Mouse (Mus musculus) heart, embryonic 12.5 days (tissue): ENCODE measurements around the gene Nsdhl. TPM values are rescaled to one million over a fixed set of nuclear protein-coding genes. Genes with fewer than 3 reads are reported as not detected.
A peak's percentile ranks its signal among the peaks of the same experiment; 100 is the strongest.

ENCODE experiments used
- ATAC-seq: fragments of 200-750 bp; cut with Nextera tagmentation; 2 replicates; pipeline ENCODE4 v1.8.0; 2017; ENCODE audit warnings: moderate TSS enrichment, moderate library complexity; ENCODE audit not compliant: insufficient number of reproducible peaks, low FRiP score
- H3K27ac ChIP-seq: fragments of 300-500 bp; sonication (generic); 2 replicates; pipeline ENCODE4 v1.5.1; 2016; ENCODE audit warnings: mild to moderate bottlenecking, moderate library complexity; ENCODE audit not compliant: poor library complexity, severe bottlenecking
- H3K27me3 ChIP-seq: fragments of 300-500 bp; sonication (generic); replicated peaks from 2 replicates; pipeline ENCODE4 v1.6.1; 2016; ENCODE audit warnings: mild to moderate bottlenecking, moderate library complexity
- H3K36me3 ChIP-seq: fragments of 300-500 bp; sonication (generic); 2 replicates; pipeline ENCODE4 v1.6.1; 2016; ENCODE audit warnings: mild to moderate bottlenecking, moderate library complexity
- H3K4me1 ChIP-seq: fragments of 300-500 bp; sonication (generic); replicated peaks from 2 replicates; pipeline ENCODE4 v1.6.1; 2016; ENCODE audit warnings: mild to moderate bottlenecking
- H3K4me2 ChIP-seq: fragments of 300-500 bp; sonication (generic); 2 replicates; pipeline ENCODE4 v1.6.1; 2016; ENCODE audit warnings: mild to moderate bottlenecking, moderate library complexity
- H3K4me3 ChIP-seq: fragments of 300-500 bp; sonication (generic); 2 replicates; pipeline ENCODE4 v1.5.1; 2016; ENCODE audit warnings: mild to moderate bottlenecking
- H3K9ac ChIP-seq: fragments of 300-500 bp; sonication (generic); 2 replicates; pipeline ENCODE4 v1.6.1; 2016; ENCODE audit warnings: mild to moderate bottlenecking, moderate library complexity
- H3K9me3 ChIP-seq: fragments of 300-500 bp; sonication (generic); replicated peaks from 2 replicates; pipeline ENCODE4 v1.6.1; 2016; ENCODE audit warnings: mild to moderate bottlenecking, moderate library complexity
- WGBS: fragments of 180-500 bp; shearing (Covaris S2); methylation state at CpG from one replicate; pipeline ENCODE4 v1.1.7; 2016; 5-methylcytosine and 5-hydroxymethylcytosine counted together
- polyA plus RNA-seq: library from polyadenylated mRNA; unstranded; fragments of >200 nt; fragmentation: Nextera tagmentation; extraction: Ambion mirVana; gene quantifications from 2 replicates; pipeline ENCODE4 v1.2.1, GENCODE M21; 2016

Gene Nsdhl
- polyA plus RNA-seq, 1 experiment from 2014 or later: 15.9 TPM

DNA sequence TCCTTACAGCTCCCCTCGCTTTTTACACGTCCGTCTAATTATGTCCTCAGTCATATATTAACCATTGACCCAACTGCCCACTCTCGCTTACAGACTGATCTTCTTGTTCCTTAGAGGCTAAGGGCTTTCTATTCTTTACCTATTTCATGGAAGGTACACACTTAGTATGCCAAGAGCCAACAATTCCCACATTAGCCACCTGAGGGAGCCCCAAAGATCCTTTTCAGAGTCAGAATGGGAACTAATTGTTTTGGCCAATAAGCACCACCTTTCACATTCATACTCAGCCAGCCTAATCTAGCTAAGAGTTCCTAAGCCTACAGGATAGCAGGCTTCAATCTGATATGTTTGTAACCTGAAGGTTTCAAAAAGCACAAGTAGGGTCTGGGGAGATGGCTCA, 42.1 kb downstream of the Nsdhl start:
- no peak overlapping the region for H3K4me2 ChIP-seq
- H3K27ac ChIP-seq: no peak overlapping the region
- no peaks in the 10 kb centered on the region for H3K9me3 ChIP-seq
- H3K4me1 ChIP-seq: no peaks in the 10 kb centered on the region
- H3K9ac ChIP-seq: no peak overlapping the region
- no peak for ATAC-seq
- H3K4me3 ChIP-seq: no peak overlapping the region
- peaks cover 10% of the 10 kb centered on the region; the same call in 1 of the 2 replicates for H3K36me3 ChIP-seq
- WGBS: 82% methylated on average over 4 of the region's 4 CpGs
- no peaks in the 10 kb centered on the region for H3K27me3 ChIP-seq

DNA sequence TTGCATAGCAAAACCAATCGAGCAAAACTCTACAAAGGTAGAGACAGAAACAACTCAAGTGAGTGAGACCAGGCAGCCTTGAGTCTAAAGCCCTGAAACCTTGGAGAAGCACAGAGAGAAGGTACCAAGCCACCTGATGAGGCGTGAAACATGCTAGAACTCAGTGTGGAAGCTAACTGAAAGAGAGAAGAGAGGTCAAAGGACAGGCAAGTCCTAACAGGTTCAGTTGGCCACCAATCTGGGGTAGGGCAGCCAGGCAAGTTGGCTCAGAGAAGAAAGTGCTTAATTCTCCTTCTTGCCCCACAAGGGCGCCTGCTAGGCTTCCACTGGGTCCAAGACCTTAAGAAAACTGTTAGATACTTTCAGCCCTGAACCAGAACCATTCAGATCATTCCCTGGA, 43.2 kb downstream of the Nsdhl start:
- Histone ChIP-seq H3K27ac (no peak overlapping the region), H3K9me3 (no peaks in the 10 kb centered on the region), H3K36me3 (peaks cover 9% of the 10 kb centered on the region; the same call in 1 of the 2 replicates), H3K4me3 (no peak overlapping the region), H3K27me3 (no peaks in the 10 kb centered on the region), H3K9ac (no peak overlapping the region), H3K4me2 (no peak overlapping the region), H3K4me1 (no peaks in the 10 kb centered on the region)
- 68% methylated on average over 3 of the region's 3 CpGs for WGBS
- no peak for ATAC-seq

DNA sequence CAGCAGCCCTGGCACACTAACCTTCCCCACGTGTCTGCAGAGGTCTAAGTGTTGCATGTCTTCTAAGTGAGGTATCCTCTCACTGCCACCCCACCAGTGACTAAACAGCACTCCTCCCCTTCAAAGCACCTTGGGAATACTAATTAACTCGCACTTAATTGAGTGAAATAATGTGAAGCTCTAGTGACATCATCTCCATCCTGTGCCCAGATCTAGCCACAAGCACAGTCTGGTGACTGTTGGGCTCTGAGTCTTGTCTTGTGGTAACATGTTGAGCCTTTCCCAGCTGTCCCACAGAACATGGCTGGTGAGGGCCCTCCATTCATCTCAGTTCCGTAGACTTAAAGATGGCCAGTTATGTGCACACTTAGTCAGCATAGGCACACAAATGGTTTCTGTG, 44.4 kb downstream of the Nsdhl start:
- no peak overlapping the region for H3K4me3 ChIP-seq
- H3K36me3 ChIP-seq: 0 out of 2 replicates have a peak, but pooled peaks cover 2% of the 10 kb centered on the region
- H3K9me3 ChIP-seq: no peaks in the 10 kb centered on the region
- no peak for ATAC-seq
- no peak overlapping the region for H3K27ac ChIP-seq
- 69% methylated on average over 3 of the region's 3 CpGs for WGBS
- H3K4me1 ChIP-seq: no peaks in the 10 kb centered on the region
- peaks cover 5% of the 10 kb centered on the region; the same call in 1 of the 2 replicates for H3K27me3 ChIP-seq
- H3K9ac ChIP-seq: no peak overlapping the region
- H3K4me2 ChIP-seq: no peak overlapping the region

DNA sequence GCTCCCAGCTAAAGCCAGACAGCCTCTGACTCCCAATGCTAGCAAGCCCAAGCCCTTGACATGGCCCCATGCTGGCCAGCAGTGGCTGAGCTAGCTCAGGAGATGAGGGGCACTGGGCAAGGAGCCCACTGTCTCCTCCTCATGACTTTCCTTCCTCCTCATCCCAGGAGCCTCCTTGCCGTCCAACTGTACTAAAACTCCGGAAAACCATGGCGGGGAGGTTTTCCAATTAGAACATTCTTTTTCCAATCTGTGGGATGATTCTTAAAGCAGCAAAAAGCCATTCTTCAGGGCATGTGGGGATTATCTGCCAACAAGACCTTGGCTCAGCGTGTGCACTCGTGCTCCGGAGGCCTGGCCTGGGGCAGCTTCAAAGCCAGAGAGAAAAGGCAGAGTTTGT, 64.5 kb downstream of the Nsdhl start:
- H3K36me3 ChIP-seq: no peaks in the 10 kb centered on the region
- H3K9me3 ChIP-seq: no peaks in the 10 kb centered on the region
- H3K27ac ChIP-seq: no peak overlapping the region
- peaks cover 34% of the 10 kb centered on the region for H3K27me3 ChIP-seq
- H3K4me1 ChIP-seq: no peaks in the 10 kb centered on the region
- H3K4me3 ChIP-seq: no peak overlapping the region
- H3K4me2 ChIP-seq: no peak overlapping the region
- no peak for ATAC-seq
- no peak overlapping the region for H3K9ac ChIP-seq
- WGBS: 70% methylated on average over 6 of the region's 6 CpGs

DNA sequence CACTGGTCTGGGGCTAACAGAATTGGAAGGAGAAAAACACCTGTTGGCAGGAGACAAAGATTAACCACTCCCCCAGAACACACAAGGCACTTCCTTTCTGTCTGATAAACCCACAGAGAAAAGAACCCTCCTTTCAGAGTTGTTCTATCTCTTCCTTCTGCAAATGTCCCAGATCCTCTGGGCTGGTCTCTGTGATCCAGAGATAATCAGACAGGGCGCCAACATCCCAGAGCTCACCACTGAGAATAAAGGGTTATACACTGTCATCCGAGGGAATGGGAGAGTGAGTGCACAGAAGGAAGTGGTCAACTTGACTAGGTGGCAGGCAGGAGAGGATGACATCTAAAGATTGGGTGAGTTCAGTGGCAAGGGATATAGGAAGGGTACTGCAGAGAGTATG, 67.2 kb downstream of the Nsdhl start:
- H3K4me2 ChIP-seq: no peak overlapping the region
- no peaks in the 10 kb centered on the region for H3K36me3 ChIP-seq
- H3K9ac ChIP-seq: no peak overlapping the region
- no peaks in the 10 kb centered on the region for H3K4me1 ChIP-seq
- ATAC-seq: no peak
- no peaks in the 10 kb centered on the region for H3K9me3 ChIP-seq
- H3K4me3 ChIP-seq: no peak overlapping the region
- no peak overlapping the region for H3K27ac ChIP-seq
- H3K27me3 ChIP-seq: peaks cover 37% of the 10 kb centered on the region
- 71% methylated on average over 2 of the region's 2 CpGs for whole genome bisulfite sequencing

DNA sequence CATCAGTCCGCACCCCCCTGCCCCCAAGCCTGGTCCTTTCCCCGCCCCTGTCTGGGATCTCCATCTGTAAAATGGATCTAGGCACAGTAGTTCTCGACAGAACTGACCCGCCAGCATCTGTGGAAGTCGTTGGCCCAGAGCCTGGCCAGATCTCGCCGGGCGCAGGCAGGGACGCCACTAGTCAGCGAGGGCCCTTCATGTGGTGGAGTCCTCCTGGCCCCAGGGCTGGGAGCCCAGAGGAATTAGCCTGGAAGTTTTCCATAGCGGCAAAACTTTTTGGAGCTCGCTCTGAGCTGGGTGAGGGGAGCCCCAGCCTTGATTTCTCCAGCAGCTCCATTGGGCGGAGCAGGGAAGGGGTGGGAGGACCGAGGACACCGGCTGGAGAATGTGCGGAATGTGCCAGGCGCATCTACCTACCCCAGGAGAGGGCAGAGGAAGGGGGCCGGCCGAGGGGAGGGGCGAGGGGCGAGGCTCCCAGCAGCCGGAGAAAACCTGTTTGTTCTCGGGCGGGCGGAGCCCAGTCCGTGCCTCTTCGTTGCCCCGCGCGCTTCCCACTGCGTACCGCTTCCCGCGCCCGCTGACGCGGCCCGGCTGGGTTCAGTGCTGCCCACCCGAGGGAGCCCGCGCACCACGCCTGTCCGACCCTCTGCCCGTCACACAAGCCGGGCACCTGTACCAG, 68.6 kb downstream of the Nsdhl start, which contains the start of gene Zfp185:
Zfp185 (plus strand) TSS at position 499 of the 679 bp plus-strand sequence.
- no peaks in the 10 kb centered on the region for H3K4me1 ChIP-seq
- ATAC-seq: peak; percentile 71
- peak within 1 kb of the TSS; percentile 54 for H3K4me3 ChIP-seq
- H3K27ac ChIP-seq: no peak within 1 kb of the TSS
- H3K9ac ChIP-seq: peak within 1 kb of the TSS; percentile 51
- WGBS: 16% methylated on average over 42 of the region's 45 CpGs
- H3K36me3 ChIP-seq: no peaks in the 10 kb centered on the region
- no peaks in the 10 kb centered on the region for H3K9me3 ChIP-seq
- peaks cover 37% of the 10 kb centered on the region for H3K27me3 ChIP-seq
- peak within 1 kb of the TSS; percentile 82 for H3K4me2 ChIP-seq

DNA sequence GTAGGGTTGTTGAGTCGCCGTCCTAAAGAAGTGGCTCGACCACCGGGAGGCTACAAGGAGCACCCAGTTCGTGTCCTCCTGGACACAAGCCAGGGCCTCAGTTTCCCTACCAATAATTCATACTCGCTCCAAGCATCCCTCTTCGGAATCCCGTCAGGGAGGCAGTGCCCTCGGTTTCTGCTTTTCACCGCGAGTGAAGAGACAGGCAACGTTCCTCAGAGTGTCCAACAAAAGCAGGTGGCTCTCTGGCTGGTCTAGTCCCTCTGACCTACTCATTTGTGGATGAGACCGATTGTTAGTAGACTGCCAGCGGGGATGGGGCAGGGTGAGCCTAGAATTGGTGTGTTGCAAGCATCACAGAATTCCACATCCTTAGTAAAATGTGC, 69.2 kb downstream of the Nsdhl start:
- ATAC-seq: no peak
- no peaks in the 10 kb centered on the region for H3K4me1 ChIP-seq
- 21% methylated on average over 14 of the region's 14 CpGs for WGBS
- peak overlapping the region; percentile 82 for H3K4me2 ChIP-seq
- no peaks in the 10 kb centered on the region for H3K9me3 ChIP-seq
- H3K27me3 ChIP-seq: peaks cover 33% of the 10 kb centered on the region
- no peak overlapping the region for H3K27ac ChIP-seq
- H3K9ac ChIP-seq: peak overlapping the region; percentile 51
- no peaks in the 10 kb centered on the region for H3K36me3 ChIP-seq
- H3K4me3 ChIP-seq: peak overlapping the region; percentile 54

DNA sequence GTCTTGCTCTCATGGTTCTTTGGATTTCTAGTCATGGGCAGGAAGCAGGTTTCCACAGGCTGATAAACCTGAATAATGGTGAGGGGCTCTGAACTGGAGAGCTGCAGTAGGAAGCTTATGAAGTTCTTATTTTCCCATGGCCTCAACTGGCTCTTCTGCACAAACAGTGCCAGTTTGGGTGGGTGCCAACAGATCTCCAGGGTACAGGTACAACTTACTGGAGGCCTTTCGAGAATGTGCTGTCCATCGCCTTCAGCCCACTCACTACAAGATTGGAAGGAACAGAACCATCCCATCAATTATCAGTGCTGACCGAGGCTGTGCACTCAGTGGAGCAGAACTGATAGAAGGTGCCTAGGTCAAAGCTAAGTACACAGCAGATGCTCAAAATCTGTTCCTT, 70.1 kb downstream of the Nsdhl start:
- H3K4me2 ChIP-seq: no peak overlapping the region
- 78% methylated on average over 3 of the region's 3 CpGs for WGBS
- ATAC-seq: no peak

DNA sequence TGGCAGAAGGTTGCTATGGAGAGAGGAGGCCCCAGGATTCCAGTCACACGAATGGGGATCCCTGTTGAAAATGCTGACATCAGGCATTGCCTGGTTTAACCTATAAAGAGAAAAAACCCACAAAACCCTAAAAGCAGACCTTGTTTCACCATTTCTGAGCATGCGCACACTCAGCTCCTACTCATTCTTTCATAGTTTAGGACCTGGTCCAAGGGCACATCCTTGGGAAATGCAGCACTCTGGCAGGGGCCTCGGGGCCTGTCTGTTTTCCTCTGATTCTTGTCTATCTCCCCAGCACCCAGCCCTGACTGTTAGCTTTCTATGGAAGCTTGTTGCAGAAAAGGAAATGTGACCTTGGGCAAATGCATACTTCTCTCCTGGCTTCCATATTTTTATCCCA, 72.2 kb downstream of the Nsdhl start:
- Histone ChIP-seq H3K9ac (no peak overlapping the region), H3K9me3 (no peaks in the 10 kb centered on the region), H3K4me2 (no peak overlapping the region), H3K27me3 (peaks cover 13% of the 10 kb centered on the region), H3K4me1 (no peaks in the 10 kb centered on the region), H3K36me3 (no peaks in the 10 kb centered on the region), H3K27ac (no peak overlapping the region), H3K4me3 (no peak overlapping the region)
- ATAC-seq: no peak
- WGBS: 61% methylated on average over 3 of the region's 3 CpGs

More for the DNA sequence above, 70.1 kb downstream of the Nsdhl start:
- H3K27ac ChIP-seq: no peak overlapping the region
- no peak overlapping the region for H3K4me3 ChIP-seq
- no peaks in the 10 kb centered on the region for H3K4me1 ChIP-seq
- no peak overlapping the region for H3K9ac ChIP-seq
- no peaks in the 10 kb centered on the region for H3K36me3 ChIP-seq
- no peaks in the 10 kb centered on the region for H3K9me3 ChIP-seq
- peaks cover 27% of the 10 kb centered on the region for H3K27me3 ChIP-seq

DNA sequence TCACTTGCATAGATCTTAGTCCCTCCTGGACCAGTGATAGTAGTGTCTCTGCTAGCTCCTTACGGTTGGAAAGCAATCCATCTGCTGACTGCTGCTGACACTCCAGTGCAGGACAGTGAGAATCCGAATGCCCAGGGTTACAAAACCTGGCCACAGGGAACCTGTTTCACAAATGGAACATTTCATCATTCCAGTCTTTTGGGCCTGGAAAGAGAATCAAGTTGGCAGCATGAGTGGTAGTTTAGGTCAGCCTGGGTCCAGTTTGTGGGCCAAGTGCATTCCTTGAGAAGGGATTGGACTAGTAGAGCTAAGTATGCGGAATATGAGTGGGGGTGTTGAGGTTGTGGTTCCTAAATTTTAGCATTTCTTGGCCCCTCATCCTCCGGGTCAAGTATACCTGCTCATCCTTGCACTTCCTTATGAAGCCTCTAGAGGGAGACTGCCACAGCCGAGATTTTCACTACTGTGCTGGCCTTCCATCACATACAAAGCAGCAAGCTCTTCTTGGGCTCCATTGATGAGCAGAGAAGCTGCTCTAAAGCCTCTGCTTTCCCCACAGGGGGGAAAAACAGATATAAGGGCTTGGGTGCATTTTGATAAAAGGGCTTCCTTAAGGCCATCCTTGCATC, 74.0 kb downstream of the Nsdhl start:
- no peak overlapping the region for H3K4me3 ChIP-seq
- H3K27ac ChIP-seq: no peak overlapping the region
- H3K9ac ChIP-seq: no peak overlapping the region
- ATAC-seq: no peak
- peaks cover 12% of the 10 kb centered on the region; the same call in 1 of the 2 replicates for H3K27me3 ChIP-seq
- H3K4me1 ChIP-seq: no peaks in the 10 kb centered on the region
- H3K9me3 ChIP-seq: no peaks in the 10 kb centered on the region
- H3K4me2 ChIP-seq: no peak overlapping the region
- WGBS: 56% methylated on average over 5 of the region's 5 CpGs
- H3K36me3 ChIP-seq: no peaks in the 10 kb centered on the region

DNA sequence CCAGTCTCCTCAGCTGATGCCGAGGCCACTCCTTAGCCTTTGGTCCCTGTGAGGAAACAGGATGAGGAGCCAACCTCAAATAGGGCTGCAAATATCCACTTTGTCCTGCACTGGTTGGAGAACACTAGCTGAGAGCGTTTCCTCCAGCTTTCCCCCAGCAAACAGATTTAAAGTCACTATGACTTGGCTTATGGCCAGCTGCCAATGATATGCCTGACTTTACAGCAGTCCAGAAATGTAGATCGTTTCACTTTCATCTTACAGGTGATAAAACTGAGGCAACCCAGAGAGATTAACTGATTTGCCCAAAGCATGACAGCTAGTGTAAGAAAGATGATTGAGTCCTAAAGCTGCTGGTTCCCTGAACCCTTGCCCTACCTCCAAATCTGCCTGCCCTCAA, 77.2 kb downstream of the Nsdhl start:
- Histone ChIP-seq H3K9me3 (no peaks in the 10 kb centered on the region), H3K27me3 (peaks cover 6% of the 10 kb centered on the region; the same call in 1 of the 2 replicates), H3K4me1 (no peaks in the 10 kb centered on the region), H3K4me3 (no peak overlapping the region), H3K36me3 (no peaks in the 10 kb centered on the region), H3K4me2 (no peak overlapping the region), H3K9ac (no peak overlapping the region), H3K27ac (no peak overlapping the region)
- WGBS: 55% methylated on average over 3 of the region's 3 CpGs
- ATAC-seq: no peak
